Mouse (Mus musculus) cerebral cortex, adult 2 months (tissue): Measurements from ENCODE around the gene Eif4a1.

ENCODE experiments used
- WGBS: fragments of 180-500 bp; shearing (Covaris S2); methylation state at CpG from one replicate; pipeline ENCODE4 v1.1.7; 2018; 5-methylcytosine and 5-hydroxymethylcytosine counted together

Gene Eif4a1

DNA sequence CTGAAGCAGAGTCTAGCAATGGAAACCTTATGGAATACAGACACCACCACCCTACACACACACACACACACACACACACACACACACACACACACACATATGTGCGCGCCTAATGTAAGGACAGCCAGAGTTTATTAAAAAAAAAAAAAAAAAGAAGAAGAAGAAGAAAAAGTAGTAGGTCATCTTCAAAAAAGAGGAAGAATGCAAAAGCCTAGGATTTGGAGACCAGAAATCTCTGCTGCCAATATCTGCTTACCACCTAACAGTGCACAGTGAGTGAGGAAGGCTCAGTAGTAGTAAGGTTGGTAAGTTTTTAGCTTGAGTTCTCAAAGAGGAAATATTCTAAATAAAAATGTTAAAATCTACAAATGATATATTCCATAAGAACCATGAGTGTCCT is 6.9 kb upstream of the Eif4a1 start:
- WGBS = 92% methylated on average over 2 of the region's 2 CpGs

DNA sequence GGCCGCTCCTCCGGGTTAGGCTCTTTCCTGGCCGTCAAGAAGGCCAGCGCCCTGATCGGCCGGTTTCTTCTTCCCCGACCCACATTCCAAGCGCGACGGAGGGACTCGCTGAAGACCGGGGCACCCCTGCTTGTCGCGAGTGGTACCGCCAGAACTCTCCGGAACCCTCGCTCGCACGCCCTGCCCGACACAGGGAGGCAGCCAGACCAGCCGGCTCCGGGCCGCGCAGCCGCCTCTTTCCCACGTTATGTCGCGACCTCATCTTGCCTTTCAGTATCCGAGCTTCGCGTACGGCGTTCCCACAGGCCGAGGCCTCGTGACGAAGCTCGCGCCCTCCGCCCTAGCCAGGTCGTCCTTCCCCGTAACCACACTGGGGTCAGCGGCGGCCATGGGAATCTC is 498 bp downstream of the Eif4a1 start:
- under 1% methylated on average over 43 of the region's 43 CpGs for WGBS

GRCm38 (mm10) chr11:69670786-69671725 is 1.2 kb downstream of the Eif4a1 start:
- under 1% methylated on average over 60 of the region's 61 CpGs for WGBS

DNA sequence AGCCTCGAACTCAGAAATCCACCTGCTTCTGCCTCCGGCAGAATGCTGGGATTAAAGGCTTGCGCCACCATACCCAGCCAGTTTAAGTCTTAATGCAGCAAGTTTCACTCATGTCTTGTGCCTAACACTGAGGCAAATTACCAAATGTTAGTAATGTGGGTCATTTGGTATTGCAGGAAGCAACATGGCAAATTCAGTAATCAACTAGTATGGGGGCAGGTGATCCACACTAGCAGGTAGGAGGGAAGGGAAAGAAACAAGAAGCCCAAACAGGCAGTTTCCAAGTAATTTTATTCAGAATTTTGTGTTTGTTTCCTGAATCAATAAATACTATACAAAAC is 5.6 kb downstream of the Eif4a1 start:
- 78% methylated on average over 3 of the region's 3 CpGs for WGBS

GRCm38 (mm10) chr11:69665961-69666664 is 6.1 kb downstream of the Eif4a1 start, which contains the start of gene Cd68:
Cd68 (minus strand) TSS chr11:69666153.
- 32% methylated on average over 7 of the region's 7 CpGs for WGBS

GRCm38 (mm10) chr11:69665457-69665960 is 6.7 kb downstream of the Eif4a1 start:
- WGBS = 62% methylated on average over 9 of the region's 9 CpGs

DNA sequence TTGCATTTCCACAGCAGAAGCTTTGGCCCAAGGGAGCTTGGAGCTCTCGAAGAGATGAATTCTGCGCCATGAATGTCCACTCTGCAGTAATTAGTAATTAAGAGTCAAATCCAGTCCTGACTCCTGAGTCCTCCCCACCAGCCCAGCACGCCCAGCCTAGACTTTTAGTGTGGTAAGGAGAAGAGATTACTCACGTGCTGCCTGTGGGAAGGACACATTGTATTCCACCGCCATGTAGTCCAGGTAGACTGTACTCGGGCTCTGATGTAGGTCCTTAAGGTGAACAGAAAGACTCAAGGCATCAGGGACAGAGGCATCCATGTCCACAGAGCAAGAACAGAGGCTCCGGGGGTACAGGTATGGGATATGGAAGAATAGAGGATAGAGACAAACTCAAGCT is 7.4 kb downstream of the Eif4a1 start:
- WGBS = 90% methylated on average over 7 of the region's 7 CpGs

GRCm38 (mm10) chr11:69663795-69664194 is 8.4 kb downstream of the Eif4a1 start:
- 67% methylated on average over 6 of the region's 6 CpGs for WGBS

- 61% methylated on average over 13 of the region's 13 CpGs for WGBS
These were observed 9.1 kb downstream of the Eif4a1 start for GRCm38 (mm10) chr11:69662967-69663671.

- under 1% methylated on average over 48 of the region's 48 CpGs for WGBS
These were observed 9.8 kb downstream of the Eif4a1 start, which contains the start of gene Mpdu1 for GRCm38 (mm10) chr11:69662213-69662966. Mpdu1 (minus strand) TSS chr11:69662642.

- 73% methylated on average over 3 of the region's 3 CpGs for WGBS
These were observed 10.9 kb downstream of the Eif4a1 start for GRCm38 (mm10) chr11:69661221-69661881.

GRCm38 (mm10) chr11:69657462-69657881 is 14.8 kb downstream of the Eif4a1 start:
- 81% methylated on average over 15 of the region's 15 CpGs for WGBS

DNA sequence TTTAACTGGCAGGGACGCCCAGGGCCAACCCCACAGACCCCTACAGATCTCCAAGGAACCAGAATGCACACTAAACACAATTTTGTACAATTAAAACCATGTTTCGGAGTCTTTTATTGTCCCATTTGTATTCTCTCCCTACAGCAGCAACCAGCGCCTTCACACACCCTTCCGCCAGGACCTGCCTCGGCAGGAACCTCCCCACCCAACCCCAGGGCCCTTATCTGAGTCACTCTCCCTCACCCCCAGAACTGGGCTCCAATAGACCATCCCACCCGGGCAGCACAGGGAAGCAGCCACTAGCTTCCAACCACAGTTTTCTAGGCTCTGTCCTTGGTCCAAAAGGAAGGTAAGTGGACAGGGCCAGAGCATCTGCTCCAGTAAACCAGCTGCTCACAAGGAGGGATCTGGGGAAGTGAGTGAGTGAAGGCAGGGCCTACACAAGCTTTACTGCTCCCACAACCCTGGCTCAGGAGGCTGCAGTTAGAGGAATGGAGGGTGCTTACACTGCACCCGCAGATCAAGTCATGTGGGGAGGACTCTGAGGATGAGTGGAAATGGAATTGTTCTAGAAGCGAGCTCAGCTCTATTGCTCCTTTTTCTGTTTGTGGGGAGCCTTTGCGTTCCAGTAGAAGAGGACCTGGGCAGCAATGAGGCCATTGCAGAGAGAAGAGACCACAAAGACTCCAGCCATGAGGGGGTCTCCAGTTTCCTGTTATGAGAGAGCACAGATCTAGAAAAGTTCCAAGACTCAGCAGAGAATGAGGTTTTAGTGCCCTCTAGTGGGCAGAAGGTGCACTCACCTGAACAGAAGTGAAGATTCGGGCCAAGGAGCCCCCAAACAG is 15.4 kb downstream of the Eif4a1 start:
- 75% methylated on average over 10 of the region's 10 CpGs for WGBS

DNA sequence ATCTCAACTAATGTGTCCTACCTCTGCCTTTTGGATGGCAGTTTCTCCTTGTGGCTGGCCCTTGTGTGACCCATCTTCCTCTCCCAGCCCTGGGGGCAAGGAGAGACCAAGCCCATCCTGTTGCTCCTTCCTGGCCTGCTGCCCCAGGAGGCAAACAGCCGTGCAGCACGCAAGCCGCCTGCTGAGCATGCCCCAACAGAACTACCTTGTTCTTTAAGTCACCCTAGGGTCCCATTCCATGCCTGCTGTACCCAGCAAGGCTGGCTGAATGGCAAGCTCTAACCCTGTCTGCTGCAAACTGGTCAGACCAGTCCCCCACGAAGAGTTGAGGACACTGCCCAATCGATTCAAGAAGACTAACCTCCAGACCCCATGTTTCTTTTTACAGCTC is 16.2 kb downstream of the Eif4a1 start:
- WGBS = 76% methylated on average over 5 of the region's 5 CpGs

- WGBS = 21% methylated on average over 34 of the region's 34 CpGs
These were observed 16.8 kb downstream of the Eif4a1 start, which contains the start of gene Sox15 for GRCm38 (mm10) chr11:69655264-69656064. Sox15 (plus strand) TSS chr11:69655314.

GRCm38 (mm10) chr11:69654760-69655159 is 17.5 kb downstream of the Eif4a1 start:
- 42% methylated on average over 9 of the region's 9 CpGs for WGBS

DNA sequence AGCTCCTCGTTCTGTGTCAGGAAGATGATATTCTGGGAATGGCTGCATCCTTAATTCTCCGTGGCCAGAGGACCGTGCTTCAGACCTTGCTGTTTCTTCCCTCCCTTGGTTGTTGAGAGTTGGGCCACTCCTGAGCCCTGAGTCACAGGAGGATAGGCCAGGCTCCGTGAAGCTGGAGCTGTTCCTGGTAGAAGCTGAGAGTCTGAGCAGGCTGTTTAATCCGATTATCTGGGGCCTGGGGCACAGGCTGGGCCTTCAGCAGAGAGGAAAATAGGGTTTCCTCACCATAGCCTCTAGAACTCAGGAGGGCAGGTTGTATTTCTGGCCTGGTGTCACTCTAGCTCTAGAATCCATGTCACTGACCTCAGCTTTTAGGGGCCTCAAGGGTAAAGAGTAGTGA is 18.8 kb downstream of the Eif4a1 start:
- WGBS = 53% methylated on average over 5 of the region's 5 CpGs

GRCm38 (mm10) chr11:69645860-69646259 is 26.4 kb downstream of the Eif4a1 start:
- WGBS = 73% methylated on average over 5 of the region's 5 CpGs

- 51% methylated on average over 3 of the region's 3 CpGs for WGBS
These were observed 36.8 kb downstream of the Eif4a1 start for GRCm38 (mm10) chr11:69635471-69635870.
